Mouse (Mus musculus) cortical plate, adult 2 months (tissue): Measurements from ENCODE around the gene Adgrv1. TPM values are rescaled to one million over a fixed set of nuclear protein-coding genes. Genes with fewer than 3 reads are reported as not detected.

ENCODE experiments used
- H3K27ac ChIP-seq: fragments of 200-500 bp; 2 replicates; pipeline ENCODE4 v1.5.1; 2012; ENCODE audit warnings: low read length, control low read depth, inconsistent platforms; ENCODE audit not compliant: insufficient read depth
- H3K4me1 ChIP-seq: fragments of 200-500 bp; 2 replicates; pipeline ENCODE4 v1.6.1; 2011; ENCODE audit warnings: low read length; ENCODE audit not compliant: control insufficient read depth, insufficient read depth
- H3K4me3 ChIP-seq: fragments of 200-500 bp; 2 replicates; pipeline ENCODE4 v1.5.1; 2011; ENCODE audit warnings: mild to moderate bottlenecking, low read length, control low read depth; ENCODE audit not compliant: insufficient read depth
- CTCF ChIP-seq: fragments of 200-500 bp; IDR thresholded peaks from 2 replicates; pipeline ENCODE4 v1.5.1; 2011; ENCODE audit warnings: mild to moderate bottlenecking, control low read depth, low read length; ENCODE audit not compliant: insufficient read depth; ENCODE audit errors: extremely low read depth
- POLR2A ChIP-seq: fragments of 200-500 bp; IDR thresholded peaks from 2 replicates; pipeline ENCODE4 v1.6.1; 2011; ENCODE audit warnings: mild to moderate bottlenecking, low read length, control low read depth; ENCODE audit not compliant: insufficient read depth; ENCODE audit errors: extremely low read depth
- polyA plus RNA-seq: library from polyadenylated mRNA; depleted of rRNA; stranded (reverse); fragments of >200 nt; gene quantifications from 2 replicates; pipeline ENCODE4 v1.2.3, GENCODE M21; 2012

Adgrv1 gene
- polyA plus RNA-seq, 1 experiment, result 2.4 TPM

- Histone ChIP-seq H3K27ac (no peak overlapping the region), H3K4me3 (no peak overlapping the region), H3K4me1 (no peaks in the 10 kb centered on the region)
- no peak for TF ChIP-seq CTCF
- TF ChIP-seq POLR2A, result no peak
Measured at GRCm38 (mm10) chr13:81347261-81347980, 285.5 kb downstream of the Adgrv1 start.

- H3K4me1 ChIP-seq, result no peaks in the 10 kb centered on the region
- H3K4me3 ChIP-seq, result no peak overlapping the region
- H3K27ac ChIP-seq, result no peak overlapping the region
- TF ChIP-seq POLR2A (no peak), CTCF (no peak)
Measured at GRCm38 (mm10) chr13:81342987-81343596, 289.9 kb downstream of the Adgrv1 start.

- Histone ChIP-seq H3K27ac (no peak overlapping the region), H3K4me1 (no peaks in the 10 kb centered on the region), H3K4me3 (no peak overlapping the region)
- TF ChIP-seq CTCF (no peak), POLR2A (no peak)
Measured at GRCm38 (mm10) chr13:81335241-81335640, 297.7 kb downstream of the Adgrv1 start.

GRCm38 (mm10) chr13:81332018-81332417 lies 300.9 kb downstream of the Adgrv1 start:
- H3K4me1 ChIP-seq, result no peaks in the 10 kb centered on the region
- no peak overlapping the region for H3K27ac ChIP-seq
- TF ChIP-seq POLR2A (no peak), CTCF (no peak)
- H3K4me3 ChIP-seq, result no peak overlapping the region

GRCm38 (mm10) chr13:81329762-81330161 lies 303.2 kb downstream of the Adgrv1 start:
- Histone ChIP-seq H3K4me3 (no peak overlapping the region), H3K27ac (no peak overlapping the region), H3K4me1 (no peaks in the 10 kb centered on the region)
- TF ChIP-seq CTCF (no peak), POLR2A (no peak)

- H3K27ac ChIP-seq, result no peak overlapping the region
- no peak overlapping the region for H3K4me3 ChIP-seq
- no peak for TF ChIP-seq POLR2A
- TF ChIP-seq CTCF, result no peak
- H3K4me1 ChIP-seq, result no peaks in the 10 kb centered on the region
Measured at GRCm38 (mm10) chr13:81328181-81328580, 304.8 kb downstream of the Adgrv1 start.

GRCm38 (mm10) chr13:81325606-81326215 lies 307.2 kb downstream of the Adgrv1 start:
- no peaks in the 10 kb centered on the region for H3K4me1 ChIP-seq
- H3K27ac ChIP-seq, result no peak overlapping the region
- no peak overlapping the region for H3K4me3 ChIP-seq
- TF ChIP-seq CTCF (no peak), POLR2A (no peak)

GRCm38 (mm10) chr13:81323546-81324316 lies 309.2 kb downstream of the Adgrv1 start:
- TF ChIP-seq CTCF (no peak), POLR2A (no peak)
- no peaks in the 10 kb centered on the region for H3K4me1 ChIP-seq

GRCm38 (mm10) chr13:81316581-81316980 lies 316.4 kb downstream of the Adgrv1 start:
- Histone ChIP-seq H3K4me3 (no peak overlapping the region), H3K4me1 (no peaks in the 10 kb centered on the region), H3K27ac (no peak overlapping the region)
- TF ChIP-seq POLR2A, result no peak
- no peak for TF ChIP-seq CTCF

More at GRCm38 (mm10) chr13:81323546-81324316, 309.2 kb downstream of the Adgrv1 start:
- Histone ChIP-seq H3K27ac (no peak overlapping the region), H3K4me3 (no peak overlapping the region)
